10 mouse cellular contexts compared by ENCODE assay signal in genomic region chr6:149093465-149093864, GRCm38 (mm10). TPM values are rescaled to one million over a fixed set of nuclear protein-coding genes. Genes with fewer than 3 reads are reported as not detected.
DNase-seq lines count a peak whose midpoint lies in the region; ATAC-seq lines count a peak whose summit lies in the region.
"Had no signal": no experiment of that assay in that cellular context is flagged by ENCODE, and none has a peak within 500 bp of the region (broad histone marks: within the 10 kb centered on the region; RNA-seq: fewer than 3 reads in every experiment).

No protein-coding gene starts in this region.

- no peaks in the 10 kb centered on the region for H3K9me3 ChIP-seq in liver, embryonic 11.5 days (ENCODE audit: control insufficient read depth, low read length)
- H3K9me3 ChIP-seq in kidney, embryonic 15.5 days (replicated peaks): no peaks in the 10 kb centered on the region

- peak; percentile 10 for DNase-seq in liver
- no peak for DNase-seq in liver, embryonic 11.5 days (ENCODE audit: low spot score)
- DNase-seq in heart, adult 9 months (ENCODE audit: low spot score in 2 of 2): peak; percentile 43 to 61
- DNase-seq in mesoderm, embryonic 11.5 days (ENCODE audit: low read depth, low spot score): peak; percentile 63
- no peak for DNase-seq in thymus, postnatal 0 days (ENCODE audit: low spot score)
- DNase-seq in MN1 (ENCODE audit: low spot score): no peak
- no peak for DNase-seq in frontal cortex, postnatal 14 days (ENCODE audit: low spot score in 2 of 2)

- H3K9ac ChIP-seq in liver, embryonic 11.5 days (ENCODE audit: low read depth, low read length): no peak overlapping the region
- H3K9ac ChIP-seq in kidney, embryonic 15.5 days: no peak overlapping the region

- H3K4me3 ChIP-seq in liver, embryonic 11.5 days (ENCODE audit: low read depth, low read length): no peak overlapping the region
- no peak overlapping the region for H3K4me3 ChIP-seq in kidney, embryonic 15.5 days (replicated peaks)

- no peaks in the 10 kb centered on the region for H3K36me3 ChIP-seq in liver, embryonic 11.5 days (ENCODE audit: control insufficient read depth, insufficient read depth, low read length)
- no peaks in the 10 kb centered on the region for H3K36me3 ChIP-seq in kidney, embryonic 15.5 days

- WGBS in liver, embryonic 11.5 days: 21% methylated on average over 5 of the region's 5 CpGs
- 11% methylated on average over 5 of the region's 5 CpGs for WGBS in kidney, embryonic 15.5 days

- H3K4me2 ChIP-seq in liver, embryonic 11.5 days: no peak overlapping the region; the same call in 1 of the 2 replicates
- no peak overlapping the region for H3K4me2 ChIP-seq in kidney, embryonic 15.5 days

- 0 out of 2 replicates have a peak, but pooled peaks cover 2% of the 10 kb centered on the region for H3K4me1 ChIP-seq in liver, embryonic 11.5 days (replicated peaks; ENCODE audit: control insufficient read depth, insufficient read depth, low read length)
- H3K4me1 ChIP-seq in kidney, embryonic 15.5 days: peaks cover 9% of the 10 kb centered on the region; the same call in 1 of the 2 replicates

- no peak for ATAC-seq in liver, embryonic 11.5 days (replicated peaks; ENCODE audit: low FRiP score)
- ATAC-seq in kidney, embryonic 15.5 days (replicated peaks; ENCODE audit: low FRiP score): peak; percentile 92

- no peaks in the 10 kb centered on the region for H3K27me3 ChIP-seq in liver, embryonic 11.5 days (replicated peaks; ENCODE audit: control insufficient read depth, insufficient read depth, low read length)
- no peaks in the 10 kb centered on the region for H3K27me3 ChIP-seq in kidney, embryonic 15.5 days

- H3K27ac ChIP-seq in liver, embryonic 11.5 days (ENCODE audit: low read depth, low read length): no peak overlapping the region
- H3K27ac ChIP-seq in kidney, embryonic 15.5 days: no peak overlapping the region; the same call in 1 of the 2 replicates

RNA-seq across cellular contexts. Expression of gene Dennd5b, which starts 8.0 kb away (rescaled TPM):
- polyA plus RNA-seq in liver, embryonic 11.5 days (2014; fragmentation: Nextera tagmentation; extraction: Ambion mirVana): 11.0 and 11.3 TPM in 2 replicates
- 9.1 and 9.6 TPM in 2 replicates for polyA plus RNA-seq in kidney, embryonic 15.5 days (2015; fragmentation: Nextera tagmentation; extraction: Ambion mirVana)
- 1.3 and 1.8 TPM in 2 replicates for polyA plus RNA-seq in thymus, postnatal 0 days (2015; fragmentation: Nextera tagmentation; extraction: Ambion mirVana)

RNA-seq across cellular contexts. Expression of gene Gm10203, which starts 36.5 kb away (rescaled TPM):
- not detected in 2 replicates for polyA plus RNA-seq in liver, embryonic 11.5 days (2014; fragmentation: Nextera tagmentation; extraction: Ambion mirVana)
- not detected in 2 replicates for polyA plus RNA-seq in kidney, embryonic 15.5 days (2015; fragmentation: Nextera tagmentation; extraction: Ambion mirVana)
- not detected in 2 replicates for polyA plus RNA-seq in thymus, postnatal 0 days (2015; fragmentation: Nextera tagmentation; extraction: Ambion mirVana)
- polyA plus RNA-seq: limb, embryonic 14.5 days; stomach, embryonic 14.5 days had no signal

RNA-seq across cellular contexts. Expression of gene Etfbkmt, which starts 46.2 kb away (rescaled TPM):
- 14.2 and 14.9 TPM in 2 replicates for polyA plus RNA-seq in liver, embryonic 11.5 days (2014; fragmentation: Nextera tagmentation; extraction: Ambion mirVana)
- polyA plus RNA-seq in kidney, embryonic 15.5 days (2015; fragmentation: Nextera tagmentation; extraction: Ambion mirVana): 20.4 and 21.8 TPM in 2 replicates
- 12.2 and 13.3 TPM in 2 replicates for polyA plus RNA-seq in thymus, postnatal 0 days (2015; fragmentation: Nextera tagmentation; extraction: Ambion mirVana)

Comparison
In these comparisons a context has a peak if more than half of its experiments do, and no peak if none do; other contexts are left out.
1. DNase-seq: peak in liver (single experiment), heart, adult 9 months (2 of 2) and mesoderm, embryonic 11.5 days (single experiment); none in liver, embryonic 11.5 days (single experiment), thymus, postnatal 0 days (single experiment), MN1 (single experiment) and frontal cortex, postnatal 14 days (0 of 2).